Mouse (Mus musculus): ENCODE data around the gene C1ra. TPM values are rescaled to one million over a fixed set of nuclear protein-coding genes. Genes with fewer than 3 reads are reported as not detected.
"Not testable (repeated sequence)": the region's sequence is repeated elsewhere in the genome, so short reads cannot be mapped to it uniquely, and the experiment has no call there.

The C1ra gene
- polyA plus RNA-seq, 1 experiment from 2014 or later, result 0.55 TPM

DNA sequence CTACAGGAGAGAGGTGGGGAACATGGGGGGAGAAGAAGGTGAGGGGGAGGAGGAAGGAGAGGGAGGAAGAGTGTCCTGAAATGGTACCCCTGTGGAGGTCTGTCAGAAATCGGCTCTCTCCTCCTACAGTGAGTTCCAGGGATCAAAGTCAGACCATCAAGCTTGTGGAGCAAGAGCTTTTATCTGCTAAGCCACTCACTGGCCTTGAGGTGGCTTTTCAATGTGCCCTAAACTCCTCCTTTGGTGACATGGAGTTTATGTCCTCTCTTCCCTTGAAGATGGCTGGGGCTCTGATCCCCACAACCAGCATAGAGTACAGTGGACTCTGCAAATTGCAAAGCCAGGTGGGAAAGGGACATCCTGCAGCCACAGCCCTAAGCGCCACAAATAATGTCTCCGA, 35.8 kb downstream of the C1ra start:
- not testable (repeated sequence) for H3K4me1 ChIP-seq (ENCODE audit: control insufficient read depth in 2 of 2, insufficient read depth in 2 of 2, low read length in 2 of 2); H3K4me2 ChIP-seq (ENCODE audit: low read length); H3K36me3 ChIP-seq (ENCODE audit: control insufficient read depth, insufficient read depth, low read length); H3K4me3 ChIP-seq (ENCODE audit: control insufficient read depth in 1 of 2, insufficient read depth in 1 of 2, low read depth in 1 of 2, low read length in 2 of 2); H3K9ac ChIP-seq (ENCODE audit: low read length); H3K9me3 ChIP-seq (ENCODE audit: control insufficient read depth, low read length); H3K27me3 ChIP-seq (ENCODE audit: control insufficient read depth, insufficient read depth, low read length); H3K27ac ChIP-seq (replicated peaks in 1 of 2; ENCODE audit: control insufficient read depth in 1 of 2, insufficient read depth in 1 of 2, low read depth in 2 of 2, low read length in 2 of 2); ATAC-seq (ENCODE audit: insufficient number of reproducible peaks, insufficient read depth, low FRiP score, low read depth)
- WGBS, result 91% methylated on average over 2 of the region's 3 CpGs

DNA sequence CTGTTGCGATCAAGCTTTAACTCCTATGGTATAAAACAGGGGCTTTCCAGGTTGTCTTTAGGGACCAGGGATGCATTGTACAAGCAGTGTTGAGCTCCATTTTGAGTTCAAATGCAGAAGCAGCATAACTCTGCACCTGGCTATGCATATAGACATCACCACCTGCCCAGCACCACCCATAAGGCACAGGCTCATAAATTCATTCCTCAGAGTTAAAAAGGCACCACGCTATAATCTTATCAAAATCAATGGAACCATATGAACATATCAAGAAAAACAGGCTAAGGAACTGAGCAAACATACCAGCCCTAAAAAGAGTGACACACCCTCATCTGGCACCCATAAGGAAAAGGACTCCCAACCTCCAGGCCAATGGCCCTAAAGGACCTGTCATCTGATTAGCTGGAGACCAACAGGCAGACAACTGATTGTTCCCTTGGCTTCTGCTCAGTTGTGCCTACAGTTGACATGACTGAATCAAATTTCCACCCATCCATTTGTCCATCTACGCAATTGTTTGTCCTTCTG, 36.9 kb downstream of the C1ra start:
- Histone ChIP-seq H3K27me3 (ENCODE audit: control insufficient read depth, insufficient read depth, low read length) (no peaks in the 10 kb centered on the region), H3K9ac (ENCODE audit: low read length) (no peak overlapping the region), H3K4me2 (ENCODE audit: low read length) (no peak overlapping the region), H3K4me1 (ENCODE audit: control insufficient read depth in 2 of 2, insufficient read depth in 2 of 2, low read length in 2 of 2) (no peaks in the 10 kb centered on the region), H3K4me3 (ENCODE audit: control insufficient read depth in 1 of 2, insufficient read depth in 1 of 2, low read depth in 1 of 2, low read length in 2 of 2) (no peak overlapping the region), H3K9me3 (ENCODE audit: control insufficient read depth, low read length) (peaks cover 5% of the 10 kb centered on the region), H3K36me3 (ENCODE audit: control insufficient read depth, insufficient read depth, low read length) (no peaks in the 10 kb centered on the region), H3K27ac (replicated peaks in 1 of 2; ENCODE audit: control insufficient read depth in 1 of 2, insufficient read depth in 1 of 2, low read depth in 2 of 2, low read length in 2 of 2) (no peak overlapping the region)
- WGBS, result 64% methylated on average over 3 of the region's 3 CpGs
- ATAC-seq (ENCODE audit: insufficient number of reproducible peaks, insufficient read depth, low FRiP score, low read depth), result no peak

DNA sequence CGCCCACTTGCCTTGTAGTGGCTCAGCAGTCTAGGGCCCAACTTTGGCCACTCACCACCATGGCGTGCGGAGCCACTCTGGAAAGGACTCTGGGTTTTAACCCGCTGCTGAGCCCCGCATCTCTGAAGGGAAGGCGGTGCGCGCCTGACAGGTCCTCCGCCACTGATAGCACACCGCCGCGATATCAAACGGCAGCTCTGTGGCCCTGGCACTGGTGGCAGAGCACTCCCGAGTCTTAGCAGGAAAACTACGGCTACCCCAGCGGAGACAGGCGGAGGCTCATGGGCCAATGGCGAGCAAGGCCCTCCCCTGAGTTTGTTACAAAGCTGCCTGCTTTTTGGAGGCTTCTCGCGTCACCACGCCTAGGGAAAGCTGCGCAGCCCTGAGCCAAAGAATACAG, 40.6 kb downstream of the C1ra start:
- Histone ChIP-seq H3K4me2 (ENCODE audit: low read length) (no peak overlapping the region), H3K27ac (replicated peaks in 1 of 2; ENCODE audit: control insufficient read depth in 1 of 2, insufficient read depth in 1 of 2, low read depth in 2 of 2, low read length in 2 of 2) (no peak overlapping the region), H3K4me1 (ENCODE audit: control insufficient read depth in 2 of 2, insufficient read depth in 2 of 2, low read length in 2 of 2) (no peaks in the 10 kb centered on the region), H3K9me3 (ENCODE audit: control insufficient read depth, low read length) (peaks cover 5% of the 10 kb centered on the region), H3K27me3 (ENCODE audit: control insufficient read depth, insufficient read depth, low read length) (no peaks in the 10 kb centered on the region), H3K36me3 (ENCODE audit: control insufficient read depth, insufficient read depth, low read length) (no peaks in the 10 kb centered on the region), H3K4me3 (ENCODE audit: control insufficient read depth in 1 of 2, insufficient read depth in 1 of 2, low read depth in 1 of 2, low read length in 2 of 2) (no peak overlapping the region), H3K9ac (ENCODE audit: low read length) (no peak overlapping the region)
- no peak for ATAC-seq (ENCODE audit: insufficient number of reproducible peaks, insufficient read depth, low FRiP score, low read depth)
- 65% methylated on average over 22 of the region's 22 CpGs for WGBS

DNA sequence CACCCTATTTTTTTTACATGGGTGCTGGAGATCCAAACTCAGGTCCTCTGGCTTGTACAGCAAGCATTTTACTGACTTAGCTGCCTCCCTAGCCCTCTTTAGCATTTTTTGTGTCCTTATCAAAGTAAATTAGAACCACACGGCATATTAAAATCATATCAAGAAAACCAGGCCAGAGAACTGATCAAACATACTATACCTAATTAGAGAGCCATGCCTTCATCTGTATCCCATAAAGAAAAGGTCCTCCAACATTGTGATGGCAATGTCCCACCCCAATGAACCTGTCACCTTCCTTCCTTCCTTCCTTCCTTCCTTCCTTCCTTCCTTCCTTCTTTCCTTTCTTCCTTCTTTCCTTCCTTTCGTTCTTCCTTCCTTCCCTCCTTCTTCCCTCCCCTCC, 43.8 kb downstream of the C1ra start:
- not testable (repeated sequence) for H3K4me2 ChIP-seq (ENCODE audit: low read length); H3K27me3 ChIP-seq (ENCODE audit: control insufficient read depth, insufficient read depth, low read length); ATAC-seq (ENCODE audit: insufficient number of reproducible peaks, insufficient read depth, low FRiP score, low read depth); H3K4me3 ChIP-seq (ENCODE audit: control insufficient read depth in 1 of 2, insufficient read depth in 1 of 2, low read depth in 1 of 2, low read length in 2 of 2); H3K9ac ChIP-seq (ENCODE audit: low read length); H3K27ac ChIP-seq (replicated peaks in 1 of 2; ENCODE audit: control insufficient read depth in 1 of 2, insufficient read depth in 1 of 2, low read depth in 2 of 2, low read length in 2 of 2); H3K4me1 ChIP-seq (ENCODE audit: control insufficient read depth in 2 of 2, insufficient read depth in 2 of 2, low read length in 2 of 2); H3K36me3 ChIP-seq (ENCODE audit: control insufficient read depth, insufficient read depth, low read length); H3K9me3 ChIP-seq (ENCODE audit: control insufficient read depth, low read length)
- WGBS, result 46% methylated on average over 2 of the region's 2 CpGs

DNA sequence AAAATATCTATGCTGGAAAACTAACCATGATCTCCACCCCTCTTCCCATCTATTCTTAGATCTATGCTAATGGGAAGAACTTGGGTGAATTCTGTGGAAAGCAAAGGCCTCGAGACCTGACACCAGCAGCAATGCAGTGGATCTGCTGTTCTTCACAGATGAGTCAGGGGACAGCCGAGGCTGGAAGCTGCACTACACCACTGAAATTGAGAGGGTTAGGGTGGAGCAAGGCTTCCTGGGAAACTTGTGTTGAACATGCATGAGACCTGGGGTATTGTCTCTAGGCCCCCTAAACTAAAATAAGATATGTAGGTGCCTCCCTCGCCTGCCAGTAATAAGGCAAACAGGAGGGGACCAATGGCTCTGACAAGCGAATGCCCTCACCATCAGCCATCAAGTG, 49.0 kb downstream of the C1ra start:
- 79% methylated on average over 4 of the region's 4 CpGs for WGBS
- not testable (repeated sequence) for H3K9me3 ChIP-seq (ENCODE audit: control insufficient read depth, low read length); H3K4me2 ChIP-seq (ENCODE audit: low read length)

DNA sequence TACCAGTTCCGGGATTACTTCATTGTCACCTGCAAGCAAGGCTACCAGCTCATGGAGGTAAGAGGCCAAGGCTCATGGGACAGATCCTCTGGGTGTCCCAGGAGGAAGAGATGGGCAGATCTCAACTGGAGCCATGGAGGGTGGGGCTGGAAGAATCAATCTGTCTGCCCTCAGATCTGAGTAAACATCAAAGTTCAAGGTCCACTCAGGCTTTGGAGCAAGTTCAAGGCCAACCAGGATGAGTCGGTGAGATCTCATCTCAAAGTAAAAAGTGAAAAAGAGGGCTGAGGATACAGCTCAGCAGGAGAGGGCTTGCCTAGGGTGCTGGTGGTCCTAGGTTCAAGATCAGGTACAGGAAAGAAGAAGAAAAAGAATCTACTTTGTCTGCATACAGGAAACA, 49.4 kb downstream of the C1ra start:
- not testable (repeated sequence) for H3K27ac ChIP-seq (replicated peaks in 1 of 2; ENCODE audit: control insufficient read depth in 1 of 2, insufficient read depth in 1 of 2, low read depth in 2 of 2, low read length in 2 of 2); H3K9ac ChIP-seq (ENCODE audit: low read length); H3K4me1 ChIP-seq (ENCODE audit: control insufficient read depth in 2 of 2, insufficient read depth in 2 of 2, low read length in 2 of 2); H3K4me3 ChIP-seq (ENCODE audit: control insufficient read depth in 1 of 2, insufficient read depth in 1 of 2, low read depth in 1 of 2, low read length in 2 of 2); H3K36me3 ChIP-seq (ENCODE audit: control insufficient read depth, insufficient read depth, low read length); H3K27me3 ChIP-seq (ENCODE audit: control insufficient read depth, insufficient read depth, low read length); H3K9me3 ChIP-seq (ENCODE audit: control insufficient read depth, low read length); H3K4me2 ChIP-seq (ENCODE audit: low read length); ATAC-seq (ENCODE audit: insufficient number of reproducible peaks, insufficient read depth, low FRiP score, low read depth)
- WGBS, result 96% methylated on average over 2 of the region's 2 CpGs

More for the DNA sequence above, 49.0 kb downstream of the C1ra start:
- not testable (repeated sequence) for ATAC-seq (ENCODE audit: insufficient number of reproducible peaks, insufficient read depth, low FRiP score, low read depth); H3K27ac ChIP-seq (replicated peaks in 1 of 2; ENCODE audit: control insufficient read depth in 1 of 2, insufficient read depth in 1 of 2, low read depth in 2 of 2, low read length in 2 of 2); H3K4me3 ChIP-seq (ENCODE audit: control insufficient read depth in 1 of 2, insufficient read depth in 1 of 2, low read depth in 1 of 2, low read length in 2 of 2); H3K27me3 ChIP-seq (ENCODE audit: control insufficient read depth, insufficient read depth, low read length); H3K4me1 ChIP-seq (ENCODE audit: control insufficient read depth in 2 of 2, insufficient read depth in 2 of 2, low read length in 2 of 2); H3K9ac ChIP-seq (ENCODE audit: low read length); H3K36me3 ChIP-seq (ENCODE audit: control insufficient read depth, insufficient read depth, low read length)

DNA sequence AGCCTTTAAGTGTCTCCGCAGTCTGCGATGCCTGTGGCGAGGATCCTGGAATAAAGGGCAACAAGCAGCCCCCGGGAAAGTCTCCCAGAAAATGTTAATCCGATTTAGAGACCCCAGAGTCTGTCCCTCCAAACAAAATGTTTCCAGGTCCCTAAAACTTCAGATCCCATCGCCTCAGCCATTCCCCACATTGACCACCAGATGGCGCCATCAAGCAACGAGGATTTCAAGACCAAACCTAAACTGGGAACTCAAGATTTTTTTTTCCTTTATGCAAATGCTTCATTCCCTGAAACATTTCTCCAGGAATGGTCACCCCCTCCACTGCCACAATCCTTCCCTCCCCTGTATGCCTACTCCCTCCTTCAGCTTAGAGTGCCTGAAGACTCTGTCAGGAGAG, 57.8 kb downstream of the C1ra start, which contains the start of gene C1rb:
C1rb (plus strand) TSS at position 269 of the 400 bp plus-strand sequence.
- Histone ChIP-seq H3K27ac (replicated peaks in 1 of 2; ENCODE audit: control insufficient read depth in 1 of 2, insufficient read depth in 1 of 2, low read depth in 2 of 2, low read length in 2 of 2) (no peak within 1 kb of the TSS), H3K9me3 (ENCODE audit: control insufficient read depth, low read length) (no peaks in the 10 kb centered on the region), H3K4me3 (ENCODE audit: control insufficient read depth in 1 of 2, insufficient read depth in 1 of 2, low read depth in 1 of 2, low read length in 2 of 2) (no peak within 1 kb of the TSS), H3K36me3 (ENCODE audit: control insufficient read depth, insufficient read depth, low read length) (no peaks in the 10 kb centered on the region), H3K27me3 (ENCODE audit: control insufficient read depth, insufficient read depth, low read length) (no peaks in the 10 kb centered on the region), H3K9ac (ENCODE audit: low read length) (no peak within 1 kb of the TSS), H3K4me1 (ENCODE audit: control insufficient read depth in 2 of 2, insufficient read depth in 2 of 2, low read length in 2 of 2) (peaks cover 0 to 2% of the 10 kb centered on the region in 2 experiments; a peak in 1 of 4 replicates), H3K4me2 (ENCODE audit: low read length) (peak within 1 kb of the TSS; percentile 36)
- 6% methylated on average over 8 of the region's 8 CpGs for WGBS
- no peak for ATAC-seq (ENCODE audit: insufficient number of reproducible peaks, insufficient read depth, low FRiP score, low read depth)

All from heart, embryonic 14.5 days (tissue).